Mouse (Mus musculus) colon, adult 2 months (tissue): ENCODE data around the gene Ints11. TPM values are rescaled to one million over a fixed set of nuclear protein-coding genes. Genes with fewer than 3 reads are reported as not detected.

Experiments
- polyA plus RNA-seq: library from polyadenylated mRNA; depleted of rRNA; stranded (reverse); fragments of >200 nt; gene quantifications from 2 replicates; pipeline ENCODE4 v1.2.3, GENCODE M21; 2012; rRNA removed

Gene Ints11
- polyA plus RNA-seq: 31.6 and 35.5 TPM in 2 replicates

GRCm38 (mm10) chr4:155869317-155870033 is at the start of gene Ints11, which contains the start of gene Cptp:
Gene Ints11, plus strand, starts transcription at chr4:155869546.
Gene Cptp, minus strand, starts transcription at chr4:155869440.

GRCm38 (mm10) chr4:155831205-155831766 is 38.1 kb upstream of the Ints11 start, which contains the start of gene Aurkaip1:
Gene Aurkaip1, plus strand, starts transcription at chr4:155831272.

GRCm38 (mm10) chr4:155839483-155839910 is 29.8 kb upstream of the Ints11 start, which contains the start of gene Mxra8:
Gene Mxra8, plus strand, starts transcription at chr4:155839680.

GRCm38 (mm10) chr4:155846871-155847578 is 22.3 kb upstream of the Ints11 start, which contains the start of gene Dvl1:
Gene Dvl1, plus strand, starts transcription at chr4:155847402.

GRCm38 (mm10) chr4:155863001-155863400 is 6.3 kb upstream of the Ints11 start, which contains the start of gene Tas1r3:
Gene Tas1r3, minus strand, starts transcription at chr4:155863362.

GRCm38 (mm10) chr4:155891551-155892001 is 22.2 kb downstream of the Ints11 start, which contains the start of the genes Pusl1 and Acap3:
Gene Pusl1, minus strand, starts transcription at chr4:155891781.
Gene Acap3, plus strand, starts transcription at chr4:155891822.

Other genes with a start within 250 kb of the Ints11 start
- 17.2 and 18.7 TPM in 2 replicates for gene Cdk11b, start 244.7 kb upstream of the Ints11 start, polyA plus RNA-seq
- not detected in 2 replicates for gene Gm10563, start 224.1 kb upstream of the Ints11 start, polyA plus RNA-seq
- 43.5 and 50.1 TPM in 2 replicates for gene Mmp23, start 216.2 kb upstream of the Ints11 start, polyA plus RNA-seq
- 76.0 and 94.4 TPM in 2 replicates for gene Mib2, start 200.3 kb upstream of the Ints11 start, polyA plus RNA-seq
- gene Fndc10, start 175.2 kb upstream of the Ints11 start, polyA plus RNA-seq: 12.5 and 15.8 TPM in 2 replicates
- gene Ssu72, start 164.7 kb upstream of the Ints11 start, polyA plus RNA-seq: 161 and 190 TPM in 2 replicates
- gene Tmem240, start 134.7 kb upstream of the Ints11 start, polyA plus RNA-seq: 1.1 and 1.6 TPM in 2 replicates
- gene Atad3a, start 108.5 kb upstream of the Ints11 start, polyA plus RNA-seq: 91.7 and 122 TPM in 2 replicates
- 17.4 and 17.5 TPM in 2 replicates for gene Vwa1, start 94.8 kb upstream of the Ints11 start, polyA plus RNA-seq
- gene Tmem88b, start 83.7 kb upstream of the Ints11 start, polyA plus RNA-seq: 0.35 and 0.52 TPM in 2 replicates
- not detected in 2 replicates for gene Ankrd65, start 79.1 kb upstream of the Ints11 start, polyA plus RNA-seq
- 46.5 and 51.8 TPM in 2 replicates for gene Mrpl20, start 66.7 kb upstream of the Ints11 start, polyA plus RNA-seq
- gene Ccnl2, start 57.1 kb upstream of the Ints11 start, polyA plus RNA-seq: 67.5 and 73.1 TPM in 2 replicates
- 156 and 218 TPM in 2 replicates for gene Aurkaip1, start 38.3 kb upstream of the Ints11 start, polyA plus RNA-seq
- gene Mxra8, start 29.9 kb upstream of the Ints11 start, polyA plus RNA-seq: 198 and 240 TPM in 2 replicates
- 158 and 173 TPM in 2 replicates for gene Dvl1, start 22.1 kb upstream of the Ints11 start, polyA plus RNA-seq
- 2.1 and 2.5 TPM in 2 replicates for gene Tas1r3, start 6.2 kb upstream of the Ints11 start, polyA plus RNA-seq
- 42.9 and 61.8 TPM in 2 replicates for gene Cptp, start 106 bp upstream of the Ints11 start, polyA plus RNA-seq
- gene Pusl1, start 22.2 kb downstream of the Ints11 start, polyA plus RNA-seq: 67.3 and 77.5 TPM in 2 replicates
- gene Acap3, start 22.3 kb downstream of the Ints11 start, polyA plus RNA-seq: 33.5 and 33.9 TPM in 2 replicates
- 117 and 241 TPM in 2 replicates for gene Ube2j2, start 74.3 kb downstream of the Ints11 start, polyA plus RNA-seq
- 17.3 and 30.6 TPM in 2 replicates for gene C1qtnf12, start 92.8 kb downstream of the Ints11 start, polyA plus RNA-seq
- 9.6 and 10.5 TPM in 2 replicates for gene B3galt6, start 123.1 kb downstream of the Ints11 start, polyA plus RNA-seq
- gene Sdf4, start 123.3 kb downstream of the Ints11 start, polyA plus RNA-seq: 61.7 and 70.0 TPM in 2 replicates
- 5.3 and 6.2 TPM in 2 replicates for gene Tnfrsf4, start 144.3 kb downstream of the Ints11 start, polyA plus RNA-seq
- 5.0 and 6.4 TPM in 2 replicates for gene Tnfrsf18, start 156.6 kb downstream of the Ints11 start, polyA plus RNA-seq
- gene Ttll10, start 189.9 kb downstream of the Ints11 start, polyA plus RNA-seq: 27.0 and 29.4 TPM in 2 replicates
- gene 9430015G10Rik, start 240.4 kb downstream of the Ints11 start, polyA plus RNA-seq: 14.3 and 19.4 TPM in 2 replicates